Mouse (Mus musculus): ENCODE measurements at regions not wholly inside any gene's neighbourhood (a gene's known extent, or its start where the extent isn't known, plus 50 kb on each side); places are given as distances from the start of the nearest gene placed in this dataset.

DNA sequence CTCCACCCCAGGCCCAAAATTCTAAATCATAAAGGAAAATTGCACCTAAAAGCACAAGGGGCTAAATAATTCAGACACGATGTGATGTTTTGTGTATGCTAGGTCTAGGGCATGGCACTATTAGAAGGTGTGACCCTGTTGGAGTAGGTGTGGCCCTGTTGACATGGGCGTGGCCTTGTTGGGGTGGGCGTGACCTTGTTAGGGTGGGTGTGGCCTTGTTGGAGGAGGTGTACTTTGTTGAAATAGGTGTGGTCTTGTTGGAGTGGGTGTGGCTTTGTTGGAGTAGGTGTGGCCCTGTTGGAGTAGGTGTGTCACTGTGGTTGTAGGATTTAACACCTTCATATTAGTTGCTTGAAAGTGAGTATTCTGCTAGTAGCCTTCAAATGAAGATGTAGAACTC is 114.1 kb downstream of the Cryba4 start:
- H3K9me3 ChIP-seq (replicated peaks; ENCODE audit: low read length), result peaks cover 84% of the 10 kb centered on the region
- DNase-seq (ENCODE audit: extremely low read depth), result no peak
- no peak overlapping the region for H3K9ac ChIP-seq (ENCODE audit: insufficient read depth, low read depth)
- no peaks in the 10 kb centered on the region for H3K27me3 ChIP-seq (replicated peaks)
- H3K4me3 ChIP-seq (replicated peaks in 1 of 3; ENCODE audit: low read depth in 2 of 3, low read length in 2 of 3, poor library complexity in 1 of 3), result no peak overlapping the region
- H3K4me2 ChIP-seq (ENCODE audit: insufficient read depth, low read depth, poor library complexity, severe bottlenecking), result no peak overlapping the region
- in situ Hi-C loops (cut with MboI; ENCODE audit: low pct_ligation_motif_present, low pct_unique_long_range_greater_than_20kb, low sequenced_read_pairs), result no loop called here
- TF ChIP-seq USF2 (conservative IDR thresholded peaks at IDR 0.05; ENCODE audit: low read depth, low read length), result no peak
- dilution Hi-C loops (cut with MboI; ENCODE audit: extremely low pct_ligation_motif_present, extremely low pct_unique_long_range_greater_than_20kb, low sequenced_read_pairs), result no loop called here
- no peaks in the 10 kb centered on the region for H3K4me1 ChIP-seq (ENCODE audit: control insufficient read depth in 1 of 2, insufficient read depth in 2 of 2)
- no peak overlapping the region for H3K27ac ChIP-seq (ENCODE audit: insufficient read depth, low read depth)
- no peaks in the 10 kb centered on the region for H3K36me3 ChIP-seq (replicated peaks in 1 of 2; ENCODE audit: control insufficient read depth in 1 of 2, insufficient read depth in 1 of 2, low read length in 1 of 2)
- H3K79me2 ChIP-seq (replicated peaks; ENCODE audit: control insufficient read depth, extremely low read depth, insufficient read depth, poor library complexity, severe bottlenecking), result no peaks in the 10 kb centered on the region

DNA sequence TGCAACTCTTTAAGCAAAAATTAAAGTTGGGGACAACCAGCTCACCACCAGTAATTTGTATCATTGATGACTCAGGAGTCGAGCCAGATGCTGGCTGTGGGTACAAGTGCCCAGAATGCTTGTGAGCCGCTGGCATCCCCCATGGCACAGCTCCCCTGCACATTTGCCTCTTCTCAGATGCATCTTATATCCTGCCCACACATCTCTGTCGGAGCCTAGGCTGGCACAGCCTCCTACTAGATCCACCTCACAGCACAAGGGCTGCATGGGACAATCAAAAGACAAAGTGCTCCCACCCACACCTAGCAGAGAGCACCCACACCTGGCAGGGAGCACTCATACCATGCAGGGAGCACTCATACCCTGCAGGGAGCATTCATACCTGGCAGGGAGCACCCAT is 109.6 kb downstream of the Cryba4 start:
- H3K9me3 ChIP-seq (replicated peaks; ENCODE audit: low read length), result peaks cover 81% of the 10 kb centered on the region
- no peak for DNase-seq (ENCODE audit: extremely low read depth)
- H3K36me3 ChIP-seq (replicated peaks in 1 of 2; ENCODE audit: control insufficient read depth in 1 of 2, insufficient read depth in 1 of 2, low read length in 1 of 2), result no peaks in the 10 kb centered on the region
- no peaks in the 10 kb centered on the region for H3K79me2 ChIP-seq (replicated peaks; ENCODE audit: control insufficient read depth, extremely low read depth, insufficient read depth, poor library complexity, severe bottlenecking)
- no peak overlapping the region for H3K4me2 ChIP-seq (ENCODE audit: insufficient read depth, low read depth, poor library complexity, severe bottlenecking)
- H3K4me1 ChIP-seq (ENCODE audit: control insufficient read depth in 1 of 2, insufficient read depth in 2 of 2), result no peaks in the 10 kb centered on the region
- dilution Hi-C loops (cut with MboI; ENCODE audit: extremely low pct_ligation_motif_present, extremely low pct_unique_long_range_greater_than_20kb, low sequenced_read_pairs), result no loop called here
- H3K27me3 ChIP-seq (replicated peaks), result no peaks in the 10 kb centered on the region
- no peak for TF ChIP-seq PAX5 (IDR thresholded peaks at IDR 0.05; ENCODE audit: low read length)
- no peak for TF ChIP-seq NRF1 (IDR thresholded peaks at IDR 0.05; ENCODE audit: low read depth, low read length)
- TF ChIP-seq ZKSCAN1 (IDR thresholded peaks at IDR 0.05; ENCODE audit: borderline replicate concordance, low read depth, low read length), result no peak
- TF ChIP-seq JUND (conservative IDR thresholded peaks at IDR 0.05; ENCODE audit: low read depth, low read length), result no peak
- no peak for TF ChIP-seq NELFE (IDR thresholded peaks at IDR 0.05; ENCODE audit: low read depth, low read length)
- TF ChIP-seq JUN (IDR thresholded peaks at IDR 0.05; ENCODE audit: insufficient read depth, low read depth, low read length), result no peak
- TF ChIP-seq ELF1 (IDR thresholded peaks at IDR 0.05; ENCODE audit: low read depth, low read length), result no peak
- TF ChIP-seq POLR2AphosphoS2 (IDR thresholded peaks at IDR 0.05; ENCODE audit: low read depth, low read length), result no peak
- no peak for TF ChIP-seq ZC3H11A (IDR thresholded peaks at IDR 0.05; ENCODE audit: low read depth, low read length)
- TF ChIP-seq RAD21 (IDR thresholded peaks at IDR 0.05; ENCODE audit: low read depth, low read length), result no peak
- no peak for TF ChIP-seq MEF2A (IDR thresholded peaks at IDR 0.05; ENCODE audit: borderline replicate concordance, low read depth, low read length)
- TF ChIP-seq KAT2A (IDR thresholded peaks at IDR 0.05; ENCODE audit: insufficient replicate concordance, low read length), result no peak
- no peak for TF ChIP-seq MAX (IDR thresholded peaks at IDR 0.05; ENCODE audit: low read length)
- no peak overlapping the region for H3K9ac ChIP-seq (ENCODE audit: insufficient read depth, low read depth)
- H3K4me3 ChIP-seq (replicated peaks in 1 of 3; ENCODE audit: low read depth in 2 of 3, low read length in 2 of 3, poor library complexity in 1 of 3), result no peak overlapping the region
- in situ Hi-C loops (cut with MboI; ENCODE audit: low pct_ligation_motif_present, low pct_unique_long_range_greater_than_20kb, low sequenced_read_pairs), result no loop called here
- no peak overlapping the region for H3K27ac ChIP-seq (ENCODE audit: insufficient read depth, low read depth)

Data from CH12.LX (cell line).